Mouse (Mus musculus): ENCODE measurements around the gene Krt75.
A peak's percentile ranks its signal among the peaks of the same experiment; 100 is the strongest.
"Not testable (repeated sequence)": the region's sequence is repeated elsewhere in the genome, so short reads cannot be mapped to it uniquely, and the experiment has no call there.

Gene Krt75

GRCm38 (mm10) chr15:101573796-101574345, at the start of gene Krt75:
Gene Krt75 (minus strand): TSS chr15:101573904.
- no peak for DNase-seq

- no peak for DNase-seq
Observed at GRCm38 (mm10) chr15:101599123-101599522, 25.4 kb upstream of the Krt75 start.

GRCm38 (mm10) chr15:101588216-101588615, 14.5 kb upstream of the Krt75 start:
- DNase-seq = peak in 1 of 2 experiments; percentile 16

GRCm38 (mm10) chr15:101584456-101584855, 10.8 kb upstream of the Krt75 start:
- DNase-seq = no peak

- DNase-seq = no peak
Observed at GRCm38 (mm10) chr15:101583211-101583965, 9.7 kb upstream of the Krt75 start.

- DNase-seq = no peak
Observed at GRCm38 (mm10) chr15:101581701-101582100, 8.0 kb upstream of the Krt75 start.

GRCm38 (mm10) chr15:101575506-101575905, 1.8 kb upstream of the Krt75 start:
- DNase-seq = no peak

- DNase-seq = peak; percentile 23
Observed at GRCm38 (mm10) chr15:101567780-101568179, 5.9 kb downstream of the Krt75 start.

GRCm38 (mm10) chr15:101562850-101563249, 10.9 kb downstream of the Krt75 start, which contains the start of gene Krt90:
Gene Krt90 (minus strand): TSS chr15:101562950.
- no peak for DNase-seq

GRCm38 (mm10) chr15:101558034-101558646, 15.6 kb downstream of the Krt75 start:
- peak; percentile 34 to 44 for DNase-seq

GRCm38 (mm10) chr15:101553169-101553568, 20.5 kb downstream of the Krt75 start:
- DNase-seq = peak; percentile 51 to 63

GRCm38 (mm10) chr15:101552188-101552587, 21.5 kb downstream of the Krt75 start:
- DNase-seq = no peak

GRCm38 (mm10) chr15:101550567-101550966, 23.1 kb downstream of the Krt75 start, which contains the start of gene Krt82:
Gene Krt82 (minus strand): TSS chr15:101550667.
- no peak for DNase-seq

GRCm38 (mm10) chr15:101544478-101544877, 29.2 kb downstream of the Krt75 start:
- no peak for DNase-seq

- DNase-seq = peak; percentile 25
Observed at GRCm38 (mm10) chr15:101542543-101542942, 31.2 kb downstream of the Krt75 start.

- no peak for DNase-seq
Observed at GRCm38 (mm10) chr15:101538580-101538900, 35.2 kb downstream of the Krt75 start.

GRCm38 (mm10) chr15:101537864-101538579, 35.7 kb downstream of the Krt75 start:
- DNase-seq = no peak

- DNase-seq = no peak
Observed at GRCm38 (mm10) chr15:101536054-101536850, 37.5 kb downstream of the Krt75 start.

- no peak for DNase-seq
Observed at GRCm38 (mm10) chr15:101532720-101533119, 41.0 kb downstream of the Krt75 start, which contains the start of gene Krt84. Gene Krt84 (minus strand): TSS chr15:101532820.

GRCm38 (mm10) chr15:101522556-101523232, 51.0 kb downstream of the Krt75 start:
- no peak for DNase-seq

GRCm38 (mm10) chr15:101519792-101520191, 53.9 kb downstream of the Krt75 start:
- DNase-seq = peak; percentile 89 to 92

GRCm38 (mm10) chr15:101517161-101517560, 56.5 kb downstream of the Krt75 start, which contains the start of gene Gm49425:
Gene Gm49425 (minus strand): TSS chr15:101517261.
- DNase-seq = not testable (repeated sequence)
